Mouse (Mus musculus) kidney, adult 2 months (tissue): ENCODE results near the gene Zfp94. TPM values are rescaled to one million over a fixed set of nuclear protein-coding genes. Genes with fewer than 3 reads are reported as not detected.

ENCODE experiments used
- DNase-seq: peaks from one replicate; pipeline ENCODE4 v3.0.0; 2021
- H3K27ac ChIP-seq: fragments of 200-500 bp; 2 replicates; pipeline ENCODE4 v1.5.1; 2012; ENCODE audit warnings: low read depth, low read length, control low read depth, inconsistent platforms; ENCODE audit not compliant: insufficient read depth
- H3K27me3 ChIP-seq: fragments of 200-500 bp; replicated peaks from 2 replicates; pipeline ENCODE4 v1.6.1; 2012; ENCODE audit warnings: mild to moderate bottlenecking, moderate library complexity, low read length, inconsistent platforms; ENCODE audit not compliant: control insufficient read depth, insufficient read depth
- H3K36me3 ChIP-seq: fragments of 200-500 bp; 2 replicates; pipeline ENCODE4 v1.6.1; 2012; ENCODE audit warnings: mild to moderate bottlenecking, moderate library complexity, low read length, inconsistent platforms; ENCODE audit not compliant: control insufficient read depth, insufficient read depth
- H3K4me1 ChIP-seq: fragments of 200-500 bp; 2 replicates; pipeline ENCODE4 v1.6.1; 2011; ENCODE audit warnings: low read length; ENCODE audit not compliant: control insufficient read depth, insufficient read depth
- H3K4me3 ChIP-seq: fragments of 200-500 bp; 2 replicates; pipeline ENCODE4 v1.5.1; 2011; ENCODE audit warnings: mild to moderate bottlenecking, low read depth, low read length, control low read depth; ENCODE audit not compliant: insufficient read depth
- CTCF ChIP-seq: fragments of 200-500 bp; conservative IDR thresholded peaks from 2 replicates; pipeline ENCODE4 v1.5.1; 2011; ENCODE audit warnings: low read depth, mild to moderate bottlenecking, control low read depth, low read length, moderate library complexity, mixed read lengths; ENCODE audit not compliant: insufficient read depth, insufficient read length
- POLR2A ChIP-seq: fragments of 200-500 bp; IDR thresholded peaks from one replicate; pipeline ENCODE4 v1.6.1; 2011; ENCODE audit warnings: low read depth, low read length, control low read depth
- WGBS: fragments of 180-500 bp; shearing (Covaris S2); methylation state at CpG from one replicate; pipeline ENCODE4 v1.1.7; 2018; 5-methylcytosine and 5-hydroxymethylcytosine counted together
- polyA plus RNA-seq: library from polyadenylated mRNA; depleted of rRNA; stranded (reverse); fragments of >200 nt; gene quantifications from 2 replicates; pipeline ENCODE4 v1.2.3, GENCODE M21; 2012

Gene Zfp94
- polyA plus RNA-seq, 1 experiment, result 10.5 TPM

DNA sequence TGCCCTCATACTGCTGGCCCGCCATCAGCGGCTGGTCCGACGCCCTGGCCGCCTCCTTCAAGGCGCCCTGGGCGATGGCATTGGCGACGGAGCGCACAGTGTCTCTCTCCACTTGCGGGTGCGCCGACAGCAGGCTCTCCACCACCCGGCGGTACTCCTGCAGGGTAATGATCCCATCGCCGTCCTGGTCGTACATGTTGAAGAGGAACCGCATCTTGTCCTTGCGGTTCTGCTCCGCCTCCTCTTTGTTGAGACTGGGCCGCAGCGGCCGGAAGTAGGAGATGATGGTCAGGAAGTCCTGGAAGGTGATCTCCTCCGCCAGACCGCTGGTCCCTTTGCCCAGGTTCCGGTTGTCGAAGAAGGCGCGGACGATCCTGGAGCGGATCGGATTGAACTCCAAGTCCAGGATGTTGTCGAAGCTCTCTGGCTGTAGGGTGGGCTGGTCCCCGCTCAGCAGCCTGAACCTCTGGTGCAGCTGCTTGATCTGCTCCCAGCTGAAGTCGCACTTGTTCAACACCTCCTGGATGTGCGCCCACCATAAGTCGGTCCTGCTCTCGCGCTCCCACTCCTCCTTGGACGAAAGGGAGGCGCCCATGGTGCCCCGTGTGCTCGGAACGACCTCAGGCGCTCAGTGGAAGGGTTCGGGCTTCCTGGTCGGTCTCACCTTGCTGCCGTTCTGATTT, 17.0 kb upstream of the Zfp94 start, which contains the start of gene Tescl:
TSS of gene Tescl (minus strand) at position 633 of the 683 bp plus-strand sequence.
- TF ChIP-seq CTCF (no peak), POLR2A (no peak)
- Histone ChIP-seq H3K27me3 (no peaks in the 10 kb centered on the region), H3K27ac (no peak within 1 kb of the TSS), H3K36me3 (no peaks in the 10 kb centered on the region), H3K4me3 (no peak within 1 kb of the TSS), H3K4me1 (no peaks in the 10 kb centered on the region)
- no peak for DNase-seq
- 37% methylated on average over 49 of the region's 49 CpGs for WGBS

DNA sequence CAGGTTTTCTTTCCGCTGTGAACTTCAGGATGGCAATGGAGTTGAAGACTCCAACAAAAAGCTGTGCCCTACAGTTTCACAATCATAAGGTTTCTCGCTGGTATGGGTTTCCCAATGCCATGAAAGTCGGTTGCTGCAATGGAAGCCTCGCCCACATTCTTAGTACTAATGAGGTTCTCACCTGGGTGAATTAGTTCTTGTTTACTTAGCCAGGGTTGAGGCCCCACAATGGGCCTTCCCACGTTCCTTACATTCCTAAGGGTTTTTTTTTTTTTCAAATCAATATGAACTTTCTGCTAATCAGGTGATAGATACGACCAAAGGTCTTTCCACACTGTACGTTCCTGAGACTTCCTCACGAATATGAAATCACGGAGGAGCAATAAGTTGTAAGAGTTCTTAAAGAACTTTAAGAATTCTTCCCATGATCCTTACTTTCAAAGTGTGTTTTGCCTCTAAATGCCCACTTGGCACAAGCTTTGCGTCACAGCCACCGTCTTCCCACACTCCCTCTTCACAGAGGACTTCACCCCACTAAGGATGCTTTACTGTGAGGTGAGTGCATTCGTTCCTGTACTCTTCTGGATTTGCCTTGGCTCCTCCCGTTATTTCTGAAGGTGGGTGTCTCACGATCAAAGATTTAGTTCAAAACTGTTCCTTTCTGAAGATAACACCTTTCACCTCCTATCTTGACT, 11.0 kb upstream of the Zfp94 start:
- DNase-seq, result no peak
- H3K27ac ChIP-seq, result no peak overlapping the region
- TF ChIP-seq CTCF (no peak), POLR2A (no peak)
- no peaks in the 10 kb centered on the region for H3K27me3 ChIP-seq
- H3K4me3 ChIP-seq, result no peak overlapping the region
- no peaks in the 10 kb centered on the region for H3K36me3 ChIP-seq
- H3K4me1 ChIP-seq, result no peaks in the 10 kb centered on the region
- WGBS, result 74% methylated on average over 14 of the region's 14 CpGs

GRCm38 (mm10) chr7:24326273-24327135, 10.0 kb upstream of the Zfp94 start:
- WGBS, result 40% methylated on average over 20 of the region's 20 CpGs
- DNase-seq, result no peak

GRCm38 (mm10) chr7:24325675-24326128, 9.2 kb upstream of the Zfp94 start:
- no peak for TF ChIP-seq POLR2A
- no peak for TF ChIP-seq CTCF
- H3K4me3 ChIP-seq, result no peak overlapping the region; the same call in 1 of the 2 replicates
- DNase-seq, result no peak
- H3K36me3 ChIP-seq, result no peaks in the 10 kb centered on the region
- no peaks in the 10 kb centered on the region for H3K4me1 ChIP-seq
- 11% methylated on average over 13 of the region's 13 CpGs for WGBS
- no peaks in the 10 kb centered on the region for H3K27me3 ChIP-seq
- no peak overlapping the region for H3K27ac ChIP-seq

More at GRCm38 (mm10) chr7:24326273-24327135, 10.0 kb upstream of the Zfp94 start:
- TF ChIP-seq POLR2A, result no peak
- TF ChIP-seq CTCF, result no peak
- Histone ChIP-seq H3K27ac (no peak overlapping the region), H3K27me3 (no peaks in the 10 kb centered on the region), H3K4me1 (no peaks in the 10 kb centered on the region), H3K4me3 (no peak overlapping the region), H3K36me3 (no peaks in the 10 kb centered on the region)

DNA sequence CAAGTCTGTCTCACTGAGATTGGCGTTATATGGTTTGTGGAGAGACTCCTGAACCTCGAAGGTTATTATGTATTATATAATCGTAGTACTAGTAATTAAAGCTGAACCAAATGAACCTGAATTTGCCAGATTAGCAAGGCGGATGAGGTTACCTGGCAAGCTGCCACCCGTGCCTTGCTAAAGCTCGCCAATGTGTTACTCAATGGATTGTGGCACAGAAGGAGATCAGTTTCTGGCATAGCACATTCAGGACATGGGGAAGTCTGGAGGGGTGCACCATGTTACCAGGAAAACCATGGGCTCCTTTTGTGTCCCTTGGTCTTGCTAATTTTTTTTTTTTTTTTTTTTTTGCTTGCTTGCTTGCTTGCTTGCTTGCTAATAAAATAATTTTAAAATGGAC, 8.7 kb upstream of the Zfp94 start:
- TF ChIP-seq CTCF, result no peak
- TF ChIP-seq POLR2A, result no peak
- no peaks in the 10 kb centered on the region for H3K4me1 ChIP-seq
- WGBS, result 70% methylated on average over 6 of the region's 6 CpGs
- DNase-seq, result peak; percentile 35
- H3K27me3 ChIP-seq, result no peaks in the 10 kb centered on the region
- no peaks in the 10 kb centered on the region for H3K36me3 ChIP-seq
- H3K4me3 ChIP-seq, result no peak overlapping the region
- no peak overlapping the region for H3K27ac ChIP-seq

DNA sequence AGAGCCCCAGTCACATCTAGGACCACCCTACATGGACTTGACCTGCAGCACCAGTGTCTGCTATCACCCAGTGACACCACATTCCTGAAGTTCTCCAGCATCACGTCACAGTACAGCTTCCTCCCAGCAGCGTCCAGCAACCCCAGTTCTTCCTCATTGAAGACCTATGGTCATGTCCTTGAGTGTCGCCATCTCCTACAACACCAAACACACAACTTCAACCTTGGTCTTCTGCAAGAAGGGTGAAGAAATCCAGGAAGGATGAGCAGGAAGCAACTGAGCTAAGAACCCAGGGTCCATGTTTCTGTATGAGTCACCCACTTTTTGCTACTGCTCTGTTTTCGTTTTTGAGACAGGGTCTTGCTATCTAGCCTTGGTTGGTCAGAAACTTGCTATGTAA, 6.1 kb upstream of the Zfp94 start:
- DNase-seq, result no peak
- Histone ChIP-seq H3K36me3 (no peaks in the 10 kb centered on the region), H3K27me3 (no peaks in the 10 kb centered on the region), H3K4me1 (no peaks in the 10 kb centered on the region), H3K4me3 (no peak overlapping the region), H3K27ac (no peak overlapping the region)
- TF ChIP-seq CTCF (no peak), POLR2A (no peak)
- WGBS, result 73% methylated on average over 4 of the region's 4 CpGs
